Mouse (Mus musculus) small intestine, adult 2 months (tissue): ENCODE measurements around the gene C1qa.

Experiments used
- CTCF ChIP-seq: fragments of 200-500 bp; IDR thresholded peaks from 2 replicates; pipeline ENCODE4 v1.5.1; 2012; ENCODE audit warnings: low read depth, mild to moderate bottlenecking, control low read depth, inconsistent platforms, low read length, moderate library complexity, mixed read lengths; ENCODE audit not compliant: insufficient replicate concordance, insufficient read length; ENCODE audit errors: extremely low read depth
- POLR2A ChIP-seq: fragments of 200-500 bp; IDR thresholded peaks from 2 replicates; pipeline ENCODE4 v1.6.1; 2012; ENCODE audit warnings: low read depth, mild to moderate bottlenecking, control low read depth, inconsistent platforms, low read length, moderate library complexity

DNA sequence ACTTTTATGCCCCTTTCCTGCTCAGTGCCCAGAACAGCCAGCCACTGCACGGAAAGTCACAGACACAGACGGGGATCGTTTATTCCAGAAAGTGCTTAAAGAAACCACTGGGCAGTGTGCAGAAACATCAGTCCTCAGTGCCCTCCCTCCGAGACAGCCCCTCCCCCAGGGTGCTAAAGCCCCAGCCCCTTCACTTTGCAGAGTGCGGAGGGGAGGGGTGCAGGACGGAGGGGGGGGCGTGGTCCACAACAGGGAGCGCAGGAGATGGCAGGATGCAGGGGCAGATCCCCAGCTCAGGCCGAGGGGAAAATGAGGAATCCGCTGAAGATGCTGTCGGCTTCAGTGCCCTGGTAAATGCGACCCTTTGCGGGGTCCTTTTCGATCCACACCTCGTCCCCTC is 2.7 kb downstream of the C1qa start:
- TF ChIP-seq CTCF (no peak), POLR2A (no peak; the same call in 1 of the 2 replicates)
